Mouse (Mus musculus) right cerebral cortex, postnatal 25 days (tissue): ENCODE data around the gene Sox30.
"Not testable (repeated sequence)": the region's sequence is repeated elsewhere in the genome, so short reads cannot be mapped to it uniquely, and the experiment has no call there.

Experiments
- DNase-seq: peaks from one replicate; pipeline ENCODE4 v3.0.0; 2022

The Sox30 gene

GRCm38 (mm10) chr11:46021850-46022249 is 41.7 kb downstream of the Sox30 start:
- no peak for DNase-seq

GRCm38 (mm10) chr11:46022983-46023382 is 42.9 kb downstream of the Sox30 start:
- no peak for DNase-seq

- DNase-seq: no peak
Observed at GRCm38 (mm10) chr11:46025962-46026392, 45.9 kb downstream of the Sox30 start.

GRCm38 (mm10) chr11:46027952-46028814 is 48.1 kb downstream of the Sox30 start:
- DNase-seq: no peak

- DNase-seq: no peak
Observed at GRCm38 (mm10) chr11:46029485-46029884, 49.4 kb downstream of the Sox30 start.

GRCm38 (mm10) chr11:46030026-46030425 is 49.9 kb downstream of the Sox30 start:
- DNase-seq: no peak

GRCm38 (mm10) chr11:46031470-46031869 is 51.4 kb downstream of the Sox30 start:
- DNase-seq: no peak

- no peak for DNase-seq
Observed at GRCm38 (mm10) chr11:46032956-46033355, 52.8 kb downstream of the Sox30 start.

GRCm38 (mm10) chr11:46036374-46036773 is 56.3 kb downstream of the Sox30 start:
- DNase-seq: no peak

GRCm38 (mm10) chr11:46038901-46039300 is 58.8 kb downstream of the Sox30 start:
- no peak for DNase-seq

GRCm38 (mm10) chr11:46039335-46039734 is 59.2 kb downstream of the Sox30 start:
- no peak for DNase-seq

- DNase-seq: no peak
Observed at GRCm38 (mm10) chr11:46040841-46041556, 60.9 kb downstream of the Sox30 start.

- DNase-seq: no peak
Observed at GRCm38 (mm10) chr11:46041607-46042267, 61.6 kb downstream of the Sox30 start.

GRCm38 (mm10) chr11:46044781-46045180 is 64.7 kb downstream of the Sox30 start:
- no peak for DNase-seq

- no peak for DNase-seq
Observed at GRCm38 (mm10) chr11:46047264-46047663, 67.2 kb downstream of the Sox30 start.

- DNase-seq: not testable (repeated sequence)
Observed at GRCm38 (mm10) chr11:46052105-46052659, 72.1 kb downstream of the Sox30 start, which contains the start of gene Gm12166. Gene Gm12166 (minus strand): TSS chr11:46052321.

- not testable (repeated sequence) for DNase-seq
Observed at GRCm38 (mm10) chr11:46053457-46053856, 73.3 kb downstream of the Sox30 start.

GRCm38 (mm10) chr11:46054311-46054710 is 74.2 kb downstream of the Sox30 start:
- DNase-seq: no peak

- no peak for DNase-seq
Observed at GRCm38 (mm10) chr11:46054911-46055895, 75.1 kb downstream of the Sox30 start.

GRCm38 (mm10) chr11:46055896-46056769 is 76.0 kb downstream of the Sox30 start, which contains the start of gene Adam19:
Gene Adam19 (plus strand): TSS chr11:46055992.
- peak; percentile 73 for DNase-seq
